Mouse (Mus musculus): ENCODE results near the gene Slain1. TPM values are rescaled to one million over a fixed set of nuclear protein-coding genes. Genes with fewer than 3 reads are reported as not detected.

The Slain1 gene
- polyA plus RNA-seq, 1 experiment from 2014 or later: 0.16 TPM

DNA sequence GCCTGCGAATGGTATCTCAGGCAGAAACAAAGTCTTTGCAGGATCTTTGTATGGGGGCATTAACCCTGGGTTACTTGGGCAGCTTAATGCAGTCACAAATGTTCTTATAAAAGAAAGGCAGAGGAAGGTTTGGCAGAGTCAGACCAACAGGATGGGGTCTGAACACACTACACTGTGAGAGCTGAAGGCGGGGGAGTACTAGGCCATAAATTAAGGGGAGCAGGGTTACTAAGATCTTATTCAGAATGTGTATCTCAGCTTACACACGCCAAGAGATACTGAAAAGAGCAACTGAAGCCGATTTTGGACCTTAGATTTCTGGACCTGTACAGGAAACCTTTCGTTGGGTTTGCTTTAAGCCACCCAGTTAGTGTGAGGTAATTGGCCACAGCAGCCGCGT lies 102.7 kb downstream of the Slain1 start:
- 70% methylated on average over 7 of the region's 7 CpGs for WGBS (ENCODE audit: insufficient replicate concordance)
- ATAC-seq (ENCODE audit: insufficient read depth): no peak
- no peak overlapping the region for H3K27ac ChIP-seq (replicated peaks)
- H3K9ac ChIP-seq: no peak overlapping the region
- H3K36me3 ChIP-seq (replicated peaks): no peaks in the 10 kb centered on the region
- no peaks in the 10 kb centered on the region for H3K4me1 ChIP-seq (replicated peaks)
- H3K27me3 ChIP-seq: no peaks in the 10 kb centered on the region
- H3K4me2 ChIP-seq: no peak overlapping the region
- no peaks in the 10 kb centered on the region for H3K9me3 ChIP-seq (replicated peaks)
- H3K4me3 ChIP-seq (replicated peaks): no peak overlapping the region

DNA sequence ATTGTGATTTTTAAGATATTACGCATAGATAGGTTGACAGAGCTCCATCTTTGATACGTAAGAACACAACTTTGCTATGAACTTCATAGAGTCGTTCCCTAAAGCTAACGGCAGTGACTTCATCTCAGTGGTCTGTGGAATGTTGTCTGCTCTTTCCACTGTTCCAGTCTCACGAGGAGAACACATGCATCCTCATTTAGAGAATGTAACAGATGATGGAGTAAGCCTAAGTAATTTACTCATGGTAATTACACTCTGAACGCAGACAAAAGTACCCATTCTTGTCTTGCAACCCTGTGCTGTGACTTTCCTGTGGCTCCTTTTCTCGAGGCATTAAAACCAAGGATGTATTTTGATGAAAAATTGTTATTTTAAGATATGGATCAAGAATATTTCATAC lies 104.0 kb downstream of the Slain1 start:
- H3K9ac ChIP-seq: no peak overlapping the region
- no peaks in the 10 kb centered on the region for H3K36me3 ChIP-seq (replicated peaks)
- no peak overlapping the region for H3K27ac ChIP-seq (replicated peaks)
- no peak overlapping the region for H3K4me2 ChIP-seq
- no peaks in the 10 kb centered on the region for H3K9me3 ChIP-seq (replicated peaks)
- no peaks in the 10 kb centered on the region for H3K27me3 ChIP-seq
- no peaks in the 10 kb centered on the region for H3K4me1 ChIP-seq (replicated peaks)
- H3K4me3 ChIP-seq (replicated peaks): no peak overlapping the region
- 68% methylated on average over 7 of the region's 7 CpGs for WGBS (ENCODE audit: insufficient replicate concordance)
- no peak for ATAC-seq (ENCODE audit: insufficient read depth)

DNA sequence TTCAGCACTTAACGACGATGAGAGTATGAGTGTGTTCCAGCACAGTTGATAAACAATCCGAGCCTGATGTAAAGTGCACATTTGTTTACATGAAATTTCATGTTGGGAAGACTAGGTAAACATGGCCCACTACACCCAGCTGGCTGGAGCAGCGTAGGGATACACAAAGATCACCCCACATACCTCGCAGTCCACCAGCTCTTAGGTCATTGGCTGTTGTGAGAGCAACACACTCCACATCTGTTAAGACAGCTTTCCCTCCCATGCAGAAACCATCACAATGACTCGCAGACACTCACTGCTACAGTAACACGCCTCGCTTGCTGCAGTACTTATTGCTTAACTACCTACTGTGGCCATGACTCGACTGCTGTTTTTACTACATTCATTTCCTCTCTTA lies 104.4 kb downstream of the Slain1 start:
- Histone ChIP-seq H3K9me3 (replicated peaks) (no peaks in the 10 kb centered on the region), H3K4me3 (replicated peaks) (no peak overlapping the region), H3K27ac (replicated peaks) (no peak overlapping the region), H3K4me2 (no peak overlapping the region), H3K4me1 (replicated peaks) (no peaks in the 10 kb centered on the region), H3K27me3 (no peaks in the 10 kb centered on the region), H3K9ac (no peak overlapping the region), H3K36me3 (replicated peaks) (no peaks in the 10 kb centered on the region)
- ATAC-seq (ENCODE audit: insufficient read depth): no peak
- WGBS (ENCODE audit: insufficient replicate concordance): 69% methylated on average over 9 of the region's 9 CpGs

Small RNA genes within 50 kb of the gene (microRNA-seq; reads per million reads assigned to microRNA genes)
- not detected for gene Gm22877

Other genes starting within 250 kb of the Slain1 start
- 0.14 and 0.15 TPM in 2 replicates for gene Scel, start 136.9 kb upstream of the Slain1 start, polyA plus RNA-seq (2015; fragmentation: Nextera tagmentation; extraction: Ambion mirVana)
- 5.9 and 7.0 TPM in 2 replicates for gene Ednrb, start 194.2 kb downstream of the Slain1 start, polyA plus RNA-seq (2015; fragmentation: Nextera tagmentation; extraction: Ambion mirVana)